Mouse (Mus musculus): ENCODE measurements around the gene Ifi207. TPM values are rescaled to one million over a fixed set of nuclear protein-coding genes. Genes with fewer than 3 reads are reported as not detected.
"Not testable (repeated sequence)": the region's sequence is repeated elsewhere in the genome, so short reads cannot be mapped to it uniquely, and the experiment has no call there.

Gene Ifi207
- polyA plus RNA-seq, 1 experiment from 2014 or later, result 0.93 TPM

DNA sequence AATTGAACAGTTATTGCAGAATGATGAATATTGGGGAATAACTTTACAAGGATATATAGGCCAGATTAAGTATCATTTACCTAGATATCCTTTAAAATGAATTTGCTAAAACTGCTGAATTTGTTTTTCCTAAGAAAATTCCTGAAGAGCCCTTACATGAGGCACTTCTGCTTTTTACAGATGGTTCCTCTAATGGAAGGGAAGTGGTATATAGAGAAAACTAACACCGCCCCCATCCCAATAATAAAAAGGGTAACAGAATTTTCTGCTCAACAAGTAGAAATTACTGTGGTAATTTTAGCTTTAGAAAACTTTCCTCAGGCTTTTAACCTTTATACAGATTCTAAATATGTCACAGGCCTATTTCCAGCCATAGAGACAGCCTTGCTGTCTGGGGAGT is 47.3 kb downstream of the Ifi207 start:
- no peak for ATAC-seq (ENCODE audit: low FRiP score)
- H3K27me3 ChIP-seq (ENCODE audit: control insufficient read depth, insufficient read depth, low read length), result no peaks in the 10 kb centered on the region
- no peaks in the 10 kb centered on the region for H3K36me3 ChIP-seq (ENCODE audit: control insufficient read depth, insufficient read depth, low read length)

DNA sequence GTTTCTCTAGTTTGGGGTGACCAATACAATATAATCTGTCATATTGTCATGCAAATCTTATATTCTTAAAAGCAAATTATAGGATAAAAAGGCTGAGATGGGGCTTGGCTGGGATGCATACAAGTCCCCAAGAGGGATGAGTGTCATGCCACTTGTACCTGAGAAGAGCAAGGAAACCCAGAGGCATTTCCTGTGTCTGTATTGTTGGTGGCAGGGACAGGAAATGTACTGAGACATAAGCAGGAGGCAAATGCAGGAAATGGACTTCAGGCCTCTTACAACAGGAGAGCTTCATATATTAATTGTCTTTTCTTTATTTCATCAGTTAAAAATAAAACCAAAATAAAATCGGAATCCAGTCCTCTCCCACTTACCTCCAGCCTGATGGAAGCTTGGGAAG is 62.9 kb downstream of the Ifi207 start:
- not testable (repeated sequence) for DNase-seq (ENCODE audit: low spot score); H3K4me2 ChIP-seq (replicated peaks; ENCODE audit: low read depth, low read length); H3K27ac ChIP-seq (ENCODE audit: low read depth, low read length); H3K4me3 ChIP-seq (ENCODE audit: low read depth, low read length); ATAC-seq (ENCODE audit: low FRiP score); H3K36me3 ChIP-seq (ENCODE audit: control insufficient read depth, insufficient read depth, low read length); H3K4me1 ChIP-seq (replicated peaks; ENCODE audit: control insufficient read depth, insufficient read depth, low read length); H3K27me3 ChIP-seq (ENCODE audit: control insufficient read depth, insufficient read depth, low read length); H3K9me3 ChIP-seq (ENCODE audit: control insufficient read depth, low read length); H3K9ac ChIP-seq (ENCODE audit: low read depth, low read length)
- WGBS, result 82% methylated on average over 1 of the region's 1 CpGs

More for the DNA sequence above, 47.3 kb downstream of the Ifi207 start:
- no peak overlapping the region for H3K27ac ChIP-seq (ENCODE audit: low read depth, low read length)
- H3K4me2 ChIP-seq (replicated peaks; ENCODE audit: low read depth, low read length), result no peak overlapping the region
- no peak for DNase-seq (ENCODE audit: low spot score)
- H3K9ac ChIP-seq (ENCODE audit: low read depth, low read length), result no peak overlapping the region
- H3K4me3 ChIP-seq (ENCODE audit: low read depth, low read length), result no peak overlapping the region
- no peaks in the 10 kb centered on the region for H3K4me1 ChIP-seq (replicated peaks; ENCODE audit: control insufficient read depth, insufficient read depth, low read length)
- no peaks in the 10 kb centered on the region for H3K9me3 ChIP-seq (ENCODE audit: control insufficient read depth, low read length)
- WGBS, result 93% methylated on average over 1 of the region's 1 CpGs

DNA sequence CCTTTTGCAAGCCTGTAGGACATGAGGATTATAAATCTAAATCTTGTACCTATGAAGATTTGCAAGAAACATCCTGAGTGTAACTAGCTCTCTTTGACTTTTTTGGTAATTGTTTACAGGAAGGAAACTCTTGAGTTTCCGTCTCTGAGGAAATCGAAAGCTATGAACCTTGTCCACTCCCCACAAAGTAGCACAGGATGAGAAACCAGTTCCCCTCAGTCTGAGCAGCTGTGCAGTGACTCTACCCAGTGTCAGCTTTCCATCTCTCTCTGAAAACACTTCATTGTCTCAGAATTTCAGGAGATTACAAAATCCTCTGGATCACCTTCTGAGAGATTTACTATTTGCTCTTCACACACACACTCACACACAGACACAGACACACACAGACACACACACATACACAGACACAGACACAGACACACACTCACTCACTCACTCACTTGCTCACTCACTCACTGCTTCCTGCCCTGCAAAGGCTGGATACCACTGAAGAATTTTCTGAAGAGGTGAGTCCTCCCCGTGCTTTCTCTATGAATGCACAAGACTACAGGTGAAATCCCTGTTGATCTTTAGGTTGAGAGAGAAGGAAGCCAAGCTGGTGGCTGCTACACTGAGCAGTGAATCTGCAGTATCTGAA is 68.0 kb downstream of the Ifi207 start, which contains the start of gene Ifi208:
Gene Ifi208, plus strand, starts transcription at position 218 of the 640 bp plus-strand sequence.
- H3K27me3 ChIP-seq (ENCODE audit: control insufficient read depth, insufficient read depth, low read length); H3K4me1 ChIP-seq (replicated peaks; ENCODE audit: control insufficient read depth, insufficient read depth, low read length); DNase-seq (ENCODE audit: low spot score); H3K4me3 ChIP-seq (ENCODE audit: low read depth, low read length); H3K4me2 ChIP-seq (replicated peaks; ENCODE audit: low read depth, low read length); H3K36me3 ChIP-seq (ENCODE audit: control insufficient read depth, insufficient read depth, low read length); H3K27ac ChIP-seq (ENCODE audit: low read depth, low read length); H3K9me3 ChIP-seq (ENCODE audit: control insufficient read depth, low read length); ATAC-seq (ENCODE audit: low FRiP score); H3K9ac ChIP-seq (ENCODE audit: low read depth, low read length): not testable (repeated sequence)
- 56% methylated on average over 3 of the region's 3 CpGs for WGBS

Other genes with a start within 250 kb of the Ifi207 start
- gene Ifi214, start 205.8 kb downstream of the Ifi207 start, polyA plus RNA-seq (2014; fragmentation: Nextera tagmentation; extraction: Ambion mirVana), result not detected in 2 replicates
- gene Ifi213, start 142.5 kb downstream of the Ifi207 start, polyA plus RNA-seq (2014; fragmentation: Nextera tagmentation; extraction: Ambion mirVana), result not detected in 2 replicates
- not detected in 2 replicates for gene Ifi209, start 110.8 kb downstream of the Ifi207 start, polyA plus RNA-seq (2014; fragmentation: Nextera tagmentation; extraction: Ambion mirVana)
- 0.06 TPM in 1 of 2 replicates, not detected in the other for gene Ifi208, start 68.1 kb downstream of the Ifi207 start, polyA plus RNA-seq (2014; fragmentation: Nextera tagmentation; extraction: Ambion mirVana)
- gene Ifi204, start 25.2 kb upstream of the Ifi207 start, polyA plus RNA-seq (2014; fragmentation: Nextera tagmentation; extraction: Ambion mirVana), result 1.0 and 1.5 TPM in 2 replicates
- gene Ifi211, start 171.3 kb upstream of the Ifi207 start, polyA plus RNA-seq (2014; fragmentation: Nextera tagmentation; extraction: Ambion mirVana), result 0.17 and 0.52 TPM in 2 replicates
- 0.24 and 0.93 TPM in 2 replicates for gene Mndal, start 200.7 kb upstream of the Ifi207 start, polyA plus RNA-seq (2014; fragmentation: Nextera tagmentation; extraction: Ambion mirVana)
- gene Ifi203, start 200.9 kb upstream of the Ifi207 start, polyA plus RNA-seq (2014; fragmentation: Nextera tagmentation; extraction: Ambion mirVana), result 0.23 TPM in 1 of 2 replicates, not detected in the other
- gene Ifi202b, start 241.0 kb upstream of the Ifi207 start, polyA plus RNA-seq (2014; fragmentation: Nextera tagmentation; extraction: Ambion mirVana), result not detected in 2 replicates

Data from hindbrain, embryonic 11.5 days (tissue).